Mouse (Mus musculus) forebrain, embryonic 16.5 days (tissue): ENCODE data around the gene Zfp366. TPM values are rescaled to one million over a fixed set of nuclear protein-coding genes. Genes with fewer than 3 reads are reported as not detected.

Source experiments
- ATAC-seq: fragments of 200-750 bp; cut with Nextera tagmentation; 2 replicates; pipeline ENCODE4 v1.8.0; 2017; ENCODE audit warnings: mild to moderate bottlenecking, moderate library complexity
- H3K27ac ChIP-seq: fragments of 300-500 bp; sonication (generic); 2 replicates; pipeline ENCODE4 v1.5.1; 2014; ENCODE audit warnings: low read length, control low read depth
- H3K27me3 ChIP-seq: fragments of 300-500 bp; sonication (generic); replicated peaks from 2 replicates; pipeline ENCODE4 v1.6.1; 2014; ENCODE audit warnings: low read length; ENCODE audit not compliant: control insufficient read depth, insufficient read depth
- H3K36me3 ChIP-seq: fragments of 300-500 bp; sonication (generic); 2 replicates; pipeline ENCODE4 v1.6.1; 2014; ENCODE audit not compliant: control insufficient read depth, insufficient read depth
- H3K4me1 ChIP-seq: fragments of 300-500 bp; sonication (generic); replicated peaks from 2 replicates; pipeline ENCODE4 v1.6.1; 2014; ENCODE audit warnings: low read length; ENCODE audit not compliant: control insufficient read depth, insufficient read depth
- H3K4me2 ChIP-seq: fragments of 300-500 bp; sonication (generic); 2 replicates; pipeline ENCODE4 v1.6.1; 2014; ENCODE audit warnings: mild to moderate bottlenecking, low read length, control low read depth
- H3K4me3 ChIP-seq: fragments of 300-500 bp; sonication (generic); replicated peaks from 2 replicates; pipeline ENCODE4 v1.5.1; 2014; ENCODE audit warnings: mild to moderate bottlenecking, low read length, control low read depth
- H3K9ac ChIP-seq: fragments of 300-500 bp; sonication (generic); replicated peaks from 2 replicates; pipeline ENCODE4 v1.6.1; 2014; ENCODE audit warnings: low read depth, low read length, control low read depth
- H3K9me3 ChIP-seq: fragments of 300-500 bp; sonication (generic); 2 replicates; pipeline ENCODE4 v1.6.1; 2016; ENCODE audit warnings: low read length; ENCODE audit not compliant: control insufficient read depth
- WGBS: fragments of 180-500 bp; shearing (Covaris S2); extraction: QIAGEN DNeasy Blood & Tissue Kit; methylation state at CpG from one replicate; pipeline ENCODE4 v1.1.7; 2014; 5-methylcytosine and 5-hydroxymethylcytosine counted together
- polyA plus RNA-seq: library from polyadenylated mRNA; unstranded; fragments of >200 nt; fragmentation: Nextera tagmentation; extraction: Ambion mirVana; gene quantifications from 2 replicates; pipeline ENCODE4 v1.2.1, GENCODE M21; 2015

The Zfp366 gene
- polyA plus RNA-seq, 1 experiment from 2014 or later = 0.56 TPM

DNA sequence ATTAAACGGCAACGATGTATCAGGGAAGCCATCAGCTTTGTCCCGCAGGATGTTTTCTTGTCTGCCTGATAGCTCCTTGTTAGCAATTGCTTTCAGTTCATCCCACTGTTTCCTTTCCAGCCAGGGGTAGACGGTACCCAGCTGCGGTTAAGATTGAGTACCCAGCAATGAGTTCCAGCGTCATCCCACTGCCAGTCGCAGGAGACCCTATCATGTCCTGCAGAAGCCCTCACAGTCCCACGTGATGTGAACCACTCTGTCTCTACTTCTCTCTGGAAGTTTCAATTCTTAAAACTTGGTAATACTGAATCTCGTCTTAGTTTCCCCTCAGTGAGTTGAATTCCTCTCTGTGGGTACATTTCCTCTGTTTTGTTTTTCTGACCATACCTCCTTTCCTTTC is 103.2 kb downstream of the Zfp366 start:
- H3K27ac ChIP-seq = no peak overlapping the region
- H3K4me2 ChIP-seq = no peak overlapping the region
- no peaks in the 10 kb centered on the region for H3K36me3 ChIP-seq
- ATAC-seq = no peak
- peaks cover 23% of the 10 kb centered on the region for H3K4me1 ChIP-seq
- no peaks in the 10 kb centered on the region for H3K27me3 ChIP-seq
- no peaks in the 10 kb centered on the region for H3K9me3 ChIP-seq
- H3K4me3 ChIP-seq = no peak overlapping the region
- no peak overlapping the region for H3K9ac ChIP-seq
- 90% methylated on average over 9 of the region's 9 CpGs for WGBS

DNA sequence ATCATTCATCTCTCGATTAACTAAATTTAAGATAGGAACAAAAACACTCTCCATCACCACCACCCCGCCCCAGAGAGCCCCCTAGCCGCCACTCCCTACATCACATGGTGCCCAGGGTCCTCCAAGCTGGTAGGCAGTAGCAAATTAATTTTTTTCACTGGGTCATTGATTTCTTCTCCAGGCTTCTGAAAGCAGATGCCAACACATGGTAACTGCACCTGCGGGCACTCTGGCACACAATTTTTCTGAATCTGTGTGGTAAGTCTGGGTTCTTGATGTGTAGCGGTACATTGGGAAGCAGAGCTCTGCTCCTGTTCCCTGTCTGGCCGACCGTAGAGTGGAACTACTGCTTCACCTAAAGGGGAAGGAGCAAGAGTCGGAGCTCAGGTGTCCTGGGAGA is 106.1 kb downstream of the Zfp366 start:
- WGBS = 87% methylated on average over 8 of the region's 8 CpGs
- ATAC-seq = no peak

DNA sequence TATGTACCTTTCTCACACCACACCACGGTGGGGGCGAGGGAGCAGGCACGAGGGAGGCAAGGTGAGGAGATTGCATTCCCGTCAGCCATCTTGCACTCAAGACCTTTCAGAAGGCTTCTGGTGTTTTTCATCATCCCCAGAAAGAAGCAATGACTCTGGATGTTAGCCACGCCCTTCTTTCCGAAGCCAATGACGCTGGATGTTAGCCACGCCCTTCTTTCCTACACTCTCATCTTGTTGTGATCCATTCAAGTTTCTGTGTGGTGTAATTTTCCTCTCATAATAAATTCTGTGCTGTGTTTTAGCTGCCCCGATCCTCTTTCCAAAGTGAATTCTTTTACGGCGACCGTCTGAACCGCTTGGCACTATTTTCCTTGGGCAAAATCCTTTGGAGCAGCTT is 109.6 kb downstream of the Zfp366 start:
- no peak overlapping the region for H3K27ac ChIP-seq
- H3K9me3 ChIP-seq = no peaks in the 10 kb centered on the region
- no peak overlapping the region for H3K4me2 ChIP-seq
- H3K4me1 ChIP-seq = no peaks in the 10 kb centered on the region
- no peaks in the 10 kb centered on the region for H3K27me3 ChIP-seq
- ATAC-seq = no peak
- H3K9ac ChIP-seq = no peak overlapping the region
- 93% methylated on average over 13 of the region's 13 CpGs for WGBS
- no peak overlapping the region for H3K4me3 ChIP-seq
- H3K36me3 ChIP-seq = no peaks in the 10 kb centered on the region

More for the DNA sequence above, 106.1 kb downstream of the Zfp366 start:
- Histone ChIP-seq H3K4me1 (no peaks in the 10 kb centered on the region), H3K9ac (no peak overlapping the region), H3K27ac (no peak overlapping the region), H3K4me3 (no peak overlapping the region), H3K9me3 (no peaks in the 10 kb centered on the region), H3K27me3 (no peaks in the 10 kb centered on the region), H3K36me3 (no peaks in the 10 kb centered on the region), H3K4me2 (no peak overlapping the region)

DNA sequence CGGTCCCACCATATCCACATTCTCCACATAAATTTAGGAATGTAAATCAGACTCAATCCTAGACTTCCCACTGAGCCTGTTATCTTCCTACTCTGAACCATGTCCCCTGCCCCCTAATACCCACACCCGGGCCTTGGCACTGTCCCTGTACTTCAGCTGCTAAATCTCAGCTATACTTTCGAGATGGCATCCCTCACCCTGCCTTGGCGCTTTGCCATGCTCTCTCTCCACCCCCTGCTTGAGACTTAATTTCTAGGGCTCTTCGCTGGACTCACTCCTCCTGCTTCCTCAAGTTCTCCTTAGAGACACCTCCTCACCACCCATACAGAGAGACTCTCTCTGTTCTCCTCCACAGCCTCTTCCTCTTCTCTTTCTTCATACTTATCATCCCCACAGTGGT is 115.3 kb downstream of the Zfp366 start:
- Histone ChIP-seq H3K36me3 (no peaks in the 10 kb centered on the region), H3K4me2 (no peak overlapping the region), H3K4me1 (peaks cover 9% of the 10 kb centered on the region; the same call in 1 of the 2 replicates), H3K27ac (no peak overlapping the region), H3K9ac (no peak overlapping the region), H3K27me3 (no peaks in the 10 kb centered on the region), H3K9me3 (no peaks in the 10 kb centered on the region), H3K4me3 (no peak overlapping the region)
- ATAC-seq = no peak
- WGBS = 71% methylated on average over 5 of the region's 5 CpGs

Other genes with a start within 250 kb of the Zfp366 start
- not detected in 2 replicates for gene 1700024P04Rik, start 200.3 kb upstream of the Zfp366 start, polyA plus RNA-seq
- gene Ptcd2, start 159.9 kb downstream of the Zfp366 start, polyA plus RNA-seq = 53.2 and 57.9 TPM in 2 replicates
- gene Mrps27, start 160.0 kb downstream of the Zfp366 start, polyA plus RNA-seq = 46.4 and 49.1 TPM in 2 replicates